Mouse (Mus musculus) limb, embryonic 12.5 days (tissue): ENCODE data around the gene Klhdc4. TPM values are rescaled to one million over a fixed set of nuclear protein-coding genes. Genes with fewer than 3 reads are reported as not detected.
A peak's percentile ranks its signal among the peaks of the same experiment; 100 is the strongest.

Source experiments
- ATAC-seq: fragments of 200-750 bp; cut with Nextera tagmentation; 2 replicates; pipeline ENCODE4 v1.8.0; 2017; ENCODE audit warnings: low read depth, moderate TSS enrichment; ENCODE audit not compliant: insufficient number of reproducible peaks, insufficient read depth, low FRiP score, low TSS enrichment
- H3K27ac ChIP-seq: fragments of 300-500 bp; sonication (generic); 2 replicates; pipeline ENCODE4 v1.5.1; 2016; ENCODE audit warnings: mild to moderate bottlenecking, moderate library complexity
- H3K27me3 ChIP-seq: fragments of 300-500 bp; sonication (generic); 2 replicates; pipeline ENCODE4 v1.6.1; 2016; ENCODE audit warnings: mild to moderate bottlenecking, moderate library complexity
- H3K36me3 ChIP-seq: fragments of 300-500 bp; sonication (generic); 2 replicates; pipeline ENCODE4 v1.6.1; 2016; ENCODE audit warnings: mild to moderate bottlenecking, moderate library complexity
- H3K4me1 ChIP-seq: fragments of 300-500 bp; sonication (generic); replicated peaks from 2 replicates; pipeline ENCODE4 v1.6.1; 2016
- H3K4me2 ChIP-seq: fragments of 300-500 bp; sonication (generic); 2 replicates; pipeline ENCODE4 v1.6.1; 2016; ENCODE audit warnings: mild to moderate bottlenecking, moderate library complexity
- H3K4me3 ChIP-seq: fragments of 300-500 bp; sonication (generic); replicated peaks from 2 replicates; pipeline ENCODE4 v1.5.1; 2016; ENCODE audit warnings: mild to moderate bottlenecking
- H3K9ac ChIP-seq: fragments of 300-500 bp; sonication (generic); replicated peaks from 2 replicates; pipeline ENCODE4 v1.6.1; 2016; ENCODE audit warnings: mild to moderate bottlenecking, moderate library complexity
- H3K9me3 ChIP-seq: fragments of 300-500 bp; sonication (generic); 2 replicates; pipeline ENCODE4 v1.6.1; 2016; ENCODE audit warnings: mild to moderate bottlenecking, moderate library complexity
- WGBS: fragments of 180-500 bp; shearing (Covaris S2); methylation state at CpG from one replicate; pipeline ENCODE4 v1.1.7; 2016; 5-methylcytosine and 5-hydroxymethylcytosine counted together
- polyA plus RNA-seq: library from polyadenylated mRNA; unstranded; fragments of >200 nt; fragmentation: Nextera tagmentation; extraction: Ambion mirVana; gene quantifications from 2 replicates; pipeline ENCODE4 v1.2.1, GENCODE M21; 2016

The Klhdc4 gene
- polyA plus RNA-seq, 1 experiment from 2014 or later = 49.9 TPM

DNA sequence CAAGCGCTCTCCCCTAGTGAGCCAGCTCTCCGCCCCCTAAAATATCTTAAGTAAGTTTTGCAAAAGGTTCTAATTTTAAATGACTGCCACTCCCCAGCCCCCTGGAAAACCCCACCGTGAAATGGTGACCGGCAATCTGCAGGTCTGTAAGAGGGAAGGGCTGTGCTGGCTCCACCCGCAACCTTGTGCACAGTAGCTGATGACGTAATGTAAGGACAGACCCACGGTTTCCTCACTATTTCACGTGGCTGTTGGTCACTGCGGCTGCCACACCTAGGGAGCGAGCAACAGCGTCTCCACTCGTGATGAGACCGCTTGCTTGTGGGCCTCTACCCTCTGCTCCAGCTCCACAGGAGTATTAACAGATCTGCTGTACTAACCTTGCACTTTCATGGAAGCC, 23.2 kb downstream of the Klhdc4 start:
- Histone ChIP-seq H3K4me2 (no peak overlapping the region), H3K4me3 (no peak overlapping the region), H3K9me3 (no peaks in the 10 kb centered on the region), H3K27ac (no peak overlapping the region), H3K27me3 (no peaks in the 10 kb centered on the region), H3K36me3 (peaks cover 69% of the 10 kb centered on the region), H3K9ac (no peak overlapping the region), H3K4me1 (0 out of 2 replicates have a peak, but pooled peaks cover 3% of the 10 kb centered on the region)
- no peak for ATAC-seq
- WGBS = 87% methylated on average over 13 of the region's 13 CpGs

DNA sequence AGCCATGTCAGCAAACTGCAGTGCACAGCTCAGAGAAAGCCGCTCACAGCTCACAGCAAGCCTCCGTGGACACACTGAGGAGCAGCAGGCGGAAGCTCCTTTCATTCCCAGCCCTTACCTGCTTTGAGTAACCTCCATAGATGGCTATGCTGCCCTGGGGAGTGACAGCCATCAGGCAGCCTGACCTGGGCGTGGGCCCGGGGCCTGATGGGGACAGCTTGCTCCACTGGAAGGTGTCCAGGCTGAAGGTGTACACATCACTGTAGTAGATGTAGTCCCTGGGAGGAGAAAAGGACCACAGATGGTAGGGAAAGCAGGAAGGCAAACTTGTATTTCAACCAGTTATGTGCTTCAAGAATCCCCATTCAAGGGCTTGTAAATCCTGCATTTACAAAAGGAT, 24.5 kb downstream of the Klhdc4 start:
- 0 out of 2 replicates have a peak, but pooled peaks cover 3% of the 10 kb centered on the region for H3K4me1 ChIP-seq
- no peak overlapping the region for H3K27ac ChIP-seq
- no peak for ATAC-seq
- WGBS = 91% methylated on average over 5 of the region's 5 CpGs
- H3K9ac ChIP-seq = no peak overlapping the region
- no peak overlapping the region for H3K4me2 ChIP-seq
- peaks cover 75% of the 10 kb centered on the region for H3K36me3 ChIP-seq
- no peaks in the 10 kb centered on the region for H3K27me3 ChIP-seq
- no peak overlapping the region for H3K4me3 ChIP-seq
- no peaks in the 10 kb centered on the region for H3K9me3 ChIP-seq

- 85% methylated on average over 6 of the region's 6 CpGs for WGBS
These were observed 31.0 kb downstream of the Klhdc4 start for GRCm38 (mm10) chr8:121798401-121798800.

GRCm38 (mm10) chr8:121796406-121796805, 33.0 kb downstream of the Klhdc4 start:
- Histone ChIP-seq H3K27ac (no peak overlapping the region), H3K4me3 (no peak overlapping the region)

More at GRCm38 (mm10) chr8:121798401-121798800, 31.0 kb downstream of the Klhdc4 start:
- no peak for ATAC-seq
- Histone ChIP-seq H3K4me2 (no peak overlapping the region), H3K4me3 (no peak overlapping the region), H3K9ac (no peak overlapping the region), H3K9me3 (no peaks in the 10 kb centered on the region), H3K36me3 (peaks cover 87% of the 10 kb centered on the region), H3K27ac (no peak overlapping the region), H3K27me3 (no peaks in the 10 kb centered on the region), H3K4me1 (peaks cover 5% of the 10 kb centered on the region)

GRCm38 (mm10) chr8:121795461-121795860, 33.9 kb downstream of the Klhdc4 start:
- Histone ChIP-seq H3K4me3 (no peak overlapping the region), H3K9ac (no peak overlapping the region), H3K4me1 (peaks cover 5% of the 10 kb centered on the region), H3K9me3 (no peaks in the 10 kb centered on the region), H3K36me3 (peaks cover 62% of the 10 kb centered on the region), H3K4me2 (no peak overlapping the region), H3K27ac (no peak overlapping the region), H3K27me3 (no peaks in the 10 kb centered on the region)
- WGBS = 86% methylated on average over 8 of the region's 8 CpGs
- ATAC-seq = no peak

More at GRCm38 (mm10) chr8:121796406-121796805, 33.0 kb downstream of the Klhdc4 start:
- H3K36me3 ChIP-seq = peaks cover 71% of the 10 kb centered on the region
- no peak for ATAC-seq
- H3K27me3 ChIP-seq = no peaks in the 10 kb centered on the region
- peaks cover 5% of the 10 kb centered on the region for H3K4me1 ChIP-seq
- no peak overlapping the region for H3K4me2 ChIP-seq
- 90% methylated on average over 11 of the region's 11 CpGs for WGBS
- H3K9me3 ChIP-seq = no peaks in the 10 kb centered on the region
- H3K9ac ChIP-seq = no peak overlapping the region

GRCm38 (mm10) chr8:121794151-121794550, 35.2 kb downstream of the Klhdc4 start:
- H3K9me3 ChIP-seq = no peaks in the 10 kb centered on the region
- H3K27ac ChIP-seq = no peak overlapping the region
- no peaks in the 10 kb centered on the region for H3K27me3 ChIP-seq
- no peak overlapping the region for H3K9ac ChIP-seq
- ATAC-seq = no peak
- no peak overlapping the region for H3K4me3 ChIP-seq
- H3K36me3 ChIP-seq = peaks cover 49% of the 10 kb centered on the region
- H3K4me1 ChIP-seq = peaks cover 5% of the 10 kb centered on the region
- no peak overlapping the region for H3K4me2 ChIP-seq
- 32% methylated on average over 3 of the region's 3 CpGs for WGBS

GRCm38 (mm10) chr8:121792627-121793026, 36.7 kb downstream of the Klhdc4 start:
- peaks cover 5% of the 10 kb centered on the region for H3K4me1 ChIP-seq
- no peaks in the 10 kb centered on the region for H3K27me3 ChIP-seq
- H3K36me3 ChIP-seq = peaks cover 33% of the 10 kb centered on the region
- no peaks in the 10 kb centered on the region for H3K9me3 ChIP-seq
- no peak overlapping the region for H3K4me2 ChIP-seq
- no peak for ATAC-seq
- no peak overlapping the region for H3K9ac ChIP-seq
- no peak overlapping the region for H3K4me3 ChIP-seq
- 81% methylated on average over 4 of the region's 4 CpGs for WGBS
- H3K27ac ChIP-seq = no peak overlapping the region

DNA sequence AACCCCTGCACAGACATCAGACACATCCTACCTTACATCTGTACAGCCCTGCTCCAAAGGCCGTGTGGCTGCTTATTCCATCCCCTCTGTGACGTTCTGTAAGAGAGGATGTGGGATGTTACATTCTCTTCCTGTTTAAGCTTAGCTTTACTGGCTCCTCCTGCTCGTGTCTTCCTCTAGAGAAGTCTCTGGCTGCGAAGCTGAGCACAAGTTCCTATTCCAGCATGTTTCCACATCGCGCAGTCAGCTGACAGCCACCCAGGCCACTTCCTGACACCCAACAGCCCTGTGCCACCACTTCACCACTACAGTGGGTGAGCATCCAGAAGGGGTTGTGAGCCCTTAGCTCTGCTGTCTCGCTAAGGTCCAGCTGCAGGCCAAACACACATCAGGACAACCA, 37.2 kb downstream of the Klhdc4 start:
- Histone ChIP-seq H3K36me3 (peaks cover 29% of the 10 kb centered on the region), H3K9me3 (no peaks in the 10 kb centered on the region), H3K4me3 (no peak overlapping the region), H3K27ac (no peak overlapping the region), H3K27me3 (no peaks in the 10 kb centered on the region), H3K9ac (no peak overlapping the region), H3K4me1 (peaks cover 5% of the 10 kb centered on the region), H3K4me2 (no peak overlapping the region)
- no peak for ATAC-seq
- WGBS = 83% methylated on average over 7 of the region's 7 CpGs

- H3K4me3 ChIP-seq = no peak overlapping the region
- no peak overlapping the region for H3K4me2 ChIP-seq
- H3K9me3 ChIP-seq = no peaks in the 10 kb centered on the region
- peaks cover 2% of the 10 kb centered on the region; the same call in 1 of the 2 replicates for H3K27me3 ChIP-seq
- H3K36me3 ChIP-seq = no peaks in the 10 kb centered on the region
- H3K27ac ChIP-seq = no peak overlapping the region
- no peak for ATAC-seq
- 90% methylated on average over 8 of the region's 8 CpGs for WGBS
- 0 out of 2 replicates have a peak, but pooled peaks cover 3% of the 10 kb centered on the region for H3K4me1 ChIP-seq
- no peak overlapping the region for H3K9ac ChIP-seq
These were observed 40.6 kb downstream of the Klhdc4 start for GRCm38 (mm10) chr8:121788786-121789185.

DNA sequence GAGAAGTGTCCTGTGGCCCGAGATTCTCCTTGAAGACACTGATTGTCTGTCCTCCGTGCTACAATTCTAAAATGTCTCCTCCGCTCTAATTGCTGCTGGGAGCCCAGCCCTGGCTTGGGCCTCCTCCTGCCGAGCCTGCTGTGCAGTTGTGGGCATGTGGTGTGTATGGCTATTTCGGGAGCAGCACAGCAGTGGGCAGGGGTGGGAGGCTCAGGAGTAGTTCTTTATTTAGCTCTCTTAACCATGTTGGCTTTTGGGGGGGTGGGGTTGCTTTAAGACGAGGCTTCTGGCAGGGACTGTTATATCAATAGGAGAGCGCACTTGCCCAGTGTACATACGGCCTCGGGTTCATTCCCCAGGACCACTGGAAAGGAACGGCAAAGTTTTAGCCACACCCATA, 42.8 kb downstream of the Klhdc4 start:
- WGBS = 57% methylated on average over 10 of the region's 10 CpGs
- no peak for ATAC-seq
- H3K4me3 ChIP-seq = no peak overlapping the region

GRCm38 (mm10) chr8:121782493-121782892, 46.9 kb downstream of the Klhdc4 start:
- Histone ChIP-seq H3K27ac (no peak overlapping the region), H3K4me2 (no peak overlapping the region), H3K4me3 (no peak overlapping the region), H3K27me3 (peaks cover 4% of the 10 kb centered on the region; the same call in 1 of the 2 replicates), H3K4me1 (0 out of 2 replicates have a peak, but pooled peaks cover 3% of the 10 kb centered on the region), H3K9me3 (no peaks in the 10 kb centered on the region), H3K36me3 (no peaks in the 10 kb centered on the region), H3K9ac (no peak overlapping the region)
- no peak for ATAC-seq
- WGBS = 68% methylated on average over 5 of the region's 5 CpGs

More for the DNA sequence above, 42.8 kb downstream of the Klhdc4 start:
- no peak overlapping the region for H3K4me2 ChIP-seq
- H3K27ac ChIP-seq = 0 out of 2 replicates have a peak overlapping the region, but pooled peaks have one; percentile 12
- H3K27me3 ChIP-seq = peaks cover 4% of the 10 kb centered on the region; the same call in 1 of the 2 replicates
- no peaks in the 10 kb centered on the region for H3K36me3 ChIP-seq
- H3K9ac ChIP-seq = no peak overlapping the region
- H3K4me1 ChIP-seq = 0 out of 2 replicates have a peak, but pooled peaks cover 3% of the 10 kb centered on the region
- no peaks in the 10 kb centered on the region for H3K9me3 ChIP-seq

DNA sequence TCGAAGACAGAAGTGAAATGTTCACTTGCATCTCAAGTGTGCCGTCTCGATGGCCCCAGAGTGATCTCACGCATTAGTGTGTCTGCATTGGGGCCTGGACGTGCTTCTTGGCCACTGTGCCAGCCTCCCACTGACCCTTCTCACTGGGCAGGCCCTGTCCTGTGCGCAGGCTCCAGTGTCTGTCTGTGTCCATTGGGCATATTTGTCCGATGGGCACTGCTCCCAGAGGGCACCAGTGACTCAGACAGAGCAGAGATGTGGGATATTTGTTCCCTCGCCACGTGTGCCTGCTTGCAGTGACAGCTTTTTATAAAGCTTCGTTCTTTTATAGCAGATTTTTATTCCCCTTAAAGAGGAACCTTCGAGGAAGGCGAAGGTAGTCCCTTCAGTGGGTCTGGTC, 55.5 kb downstream of the Klhdc4 start:
- 83% methylated on average over 12 of the region's 12 CpGs for WGBS
- H3K27me3 ChIP-seq = peaks cover 10% of the 10 kb centered on the region; the same call in 1 of the 2 replicates
- ATAC-seq = no peak
- H3K4me1 ChIP-seq = peaks cover 8% of the 10 kb centered on the region
- H3K4me3 ChIP-seq = no peak overlapping the region
- H3K36me3 ChIP-seq = no peaks in the 10 kb centered on the region
- H3K9ac ChIP-seq = no peak overlapping the region
- H3K27ac ChIP-seq = no peak overlapping the region
- H3K4me2 ChIP-seq = no peak overlapping the region
- H3K9me3 ChIP-seq = no peaks in the 10 kb centered on the region
